Mouse (Mus musculus): ENCODE data around the gene Fcho2. TPM values are rescaled to one million over a fixed set of nuclear protein-coding genes. Genes with fewer than 3 reads are reported as not detected.

Fcho2 gene
- polyA plus RNA-seq, 1 experiment, result 157 TPM

- H3K4me3 ChIP-seq (ENCODE audit: insufficient read depth, low read length), result no peak overlapping the region
- TF ChIP-seq CTCF (IDR thresholded peaks at IDR 0.05; ENCODE audit: low read depth, low read length), result no peak
- TF ChIP-seq POLR2A (IDR thresholded peaks at IDR 0.05; ENCODE audit: borderline replicate concordance, low read depth, low read length), result no peak
Observed at GRCm38 (mm10) chr13:98700661-98701308, 114.5 kb downstream of the Fcho2 start.

GRCm38 (mm10) chr13:98699982-98700540, 115.2 kb downstream of the Fcho2 start:
- no peak overlapping the region for H3K4me3 ChIP-seq (ENCODE audit: insufficient read depth, low read length)
- no peak overlapping the region for H3K27ac ChIP-seq (ENCODE audit: insufficient read depth, low read depth, low read length)
- H3K4me1 ChIP-seq (ENCODE audit: control insufficient read depth, insufficient read depth, low read length), result no peaks in the 10 kb centered on the region
- TF ChIP-seq POLR2A (IDR thresholded peaks at IDR 0.05; ENCODE audit: borderline replicate concordance, low read depth, low read length) (no peak), CTCF (IDR thresholded peaks at IDR 0.05; ENCODE audit: low read depth, low read length) (no peak)

More at GRCm38 (mm10) chr13:98700661-98701308, 114.5 kb downstream of the Fcho2 start:
- Histone ChIP-seq H3K27ac (ENCODE audit: insufficient read depth, low read depth, low read length) (no peak overlapping the region), H3K4me1 (ENCODE audit: control insufficient read depth, insufficient read depth, low read length) (no peaks in the 10 kb centered on the region)

DNA sequence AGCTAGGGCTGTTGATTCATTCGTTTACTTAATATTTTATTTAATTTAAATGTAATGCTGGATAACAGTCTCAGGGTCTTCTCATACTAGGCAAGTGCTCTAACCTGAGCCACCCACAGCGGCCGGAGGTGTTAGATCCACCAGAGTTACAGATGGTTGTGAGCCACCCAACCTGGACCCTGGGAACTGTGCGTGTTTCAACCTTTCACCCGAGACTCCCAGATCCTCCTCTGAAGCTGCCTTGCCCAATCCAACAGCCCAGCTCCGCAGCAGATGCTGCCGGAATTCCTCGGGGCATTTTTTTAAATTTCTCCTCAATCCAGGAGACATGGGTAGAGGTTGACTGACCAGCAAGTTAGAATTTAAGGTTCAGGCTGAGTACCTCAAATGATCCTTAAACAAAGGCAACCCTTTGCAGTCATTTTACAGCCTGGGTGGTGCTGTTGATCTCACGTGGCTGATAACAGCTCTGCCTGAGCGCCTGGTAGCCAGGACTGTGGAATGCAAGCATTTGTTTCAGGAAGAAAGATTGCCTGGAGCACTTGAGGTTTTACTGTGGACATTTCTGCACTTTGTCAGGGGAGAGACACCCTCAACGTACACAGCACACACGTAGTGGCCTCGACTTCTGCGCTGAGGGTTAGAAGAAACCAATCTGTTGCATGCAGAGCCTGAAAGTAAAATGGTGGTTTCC, 116.1 kb downstream of the Fcho2 start:
- Histone ChIP-seq H3K27ac (ENCODE audit: insufficient read depth, low read depth, low read length) (no peak overlapping the region), H3K4me1 (ENCODE audit: control insufficient read depth, insufficient read depth, low read length) (no peaks in the 10 kb centered on the region), H3K4me3 (ENCODE audit: insufficient read depth, low read length) (no peak overlapping the region)
- no peak for TF ChIP-seq CTCF (IDR thresholded peaks at IDR 0.05; ENCODE audit: low read depth, low read length)
- TF ChIP-seq POLR2A (IDR thresholded peaks at IDR 0.05; ENCODE audit: borderline replicate concordance, low read depth, low read length), result no peak

DNA sequence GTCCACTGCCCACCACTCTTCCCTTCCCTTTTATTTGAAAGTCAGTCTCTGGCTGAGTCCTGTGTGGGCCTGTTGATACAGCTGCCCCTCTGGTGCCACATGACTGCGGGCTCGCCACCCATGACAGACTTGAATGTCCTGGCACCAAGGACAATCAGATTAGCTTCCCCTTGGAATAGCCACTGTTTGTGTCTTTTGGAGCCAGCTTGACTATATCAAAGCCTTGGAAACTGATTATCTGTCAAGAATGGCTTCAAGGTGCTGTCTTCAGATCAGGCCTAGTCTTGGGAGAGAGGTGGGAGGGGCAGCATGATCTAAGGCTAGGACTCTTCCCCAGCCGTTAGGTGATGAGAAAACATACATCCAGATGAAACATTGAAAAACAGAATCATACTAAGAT, 118.5 kb downstream of the Fcho2 start:
- Histone ChIP-seq H3K4me1 (ENCODE audit: control insufficient read depth, insufficient read depth, low read length) (peaks cover 17% of the 10 kb centered on the region), H3K27ac (ENCODE audit: insufficient read depth, low read depth, low read length) (no peak overlapping the region), H3K4me3 (ENCODE audit: insufficient read depth, low read length) (no peak overlapping the region)
- TF ChIP-seq CTCF (IDR thresholded peaks at IDR 0.05; ENCODE audit: low read depth, low read length), result no peak
- no peak for TF ChIP-seq POLR2A (IDR thresholded peaks at IDR 0.05; ENCODE audit: borderline replicate concordance, low read depth, low read length)

- no peak for TF ChIP-seq CTCF (IDR thresholded peaks at IDR 0.05; ENCODE audit: low read depth, low read length)
- no peak for TF ChIP-seq POLR2A (IDR thresholded peaks at IDR 0.05; ENCODE audit: borderline replicate concordance, low read depth, low read length)
- H3K4me1 ChIP-seq (ENCODE audit: control insufficient read depth, insufficient read depth, low read length), result peaks cover 19% of the 10 kb centered on the region
- no peak overlapping the region for H3K4me3 ChIP-seq (ENCODE audit: insufficient read depth, low read length)
- no peak overlapping the region for H3K27ac ChIP-seq (ENCODE audit: insufficient read depth, low read depth, low read length)
Observed at GRCm38 (mm10) chr13:98695546-98695945, 119.7 kb downstream of the Fcho2 start.

DNA sequence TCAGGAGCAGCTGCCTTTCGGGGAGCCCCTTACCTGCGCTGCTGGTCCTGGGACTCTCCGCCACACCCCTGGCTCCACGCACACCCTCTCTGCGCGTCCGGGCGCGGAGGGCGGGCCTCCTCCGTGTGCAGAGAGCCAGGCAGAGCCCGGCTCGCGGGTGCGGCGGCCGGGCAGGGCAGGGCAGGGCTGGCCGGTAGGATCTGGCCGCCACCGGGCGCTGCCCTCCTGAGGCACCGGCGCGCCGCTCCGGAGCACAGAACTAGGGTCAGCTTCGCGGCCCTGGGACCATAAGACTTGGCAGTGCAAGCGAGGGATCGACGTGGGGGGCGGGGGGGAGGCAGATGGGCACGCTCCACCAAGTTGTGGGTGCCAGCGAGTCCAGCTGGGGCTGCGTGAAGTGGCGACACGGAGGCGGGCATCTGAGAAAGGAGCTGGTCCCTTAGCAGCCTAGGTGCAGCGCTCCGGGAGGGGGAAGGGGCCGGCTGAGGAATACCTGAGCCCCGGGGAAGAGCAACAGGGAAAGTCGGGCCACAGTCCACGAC, 120.4 kb downstream of the Fcho2 start, which contains the start of gene Tmem171:
Gene Tmem171 (minus strand): TSS at position 62 of the 542 bp plus-strand sequence.
- Histone ChIP-seq H3K4me3 (ENCODE audit: insufficient read depth, low read length) (no peak within 1 kb of the TSS), H3K4me1 (ENCODE audit: control insufficient read depth, insufficient read depth, low read length) (peaks cover 19% of the 10 kb centered on the region), H3K27ac (ENCODE audit: insufficient read depth, low read depth, low read length) (peak within 1 kb of the TSS; percentile 87; the same call in 1 of the 2 replicates)
- TF ChIP-seq CTCF (IDR thresholded peaks at IDR 0.05; ENCODE audit: low read depth, low read length) (no peak), POLR2A (IDR thresholded peaks at IDR 0.05; ENCODE audit: borderline replicate concordance, low read depth, low read length) (no peak)

GRCm38 (mm10) chr13:98693316-98693715, 121.9 kb downstream of the Fcho2 start:
- TF ChIP-seq POLR2A (IDR thresholded peaks at IDR 0.05; ENCODE audit: borderline replicate concordance, low read depth, low read length) (no peak), CTCF (IDR thresholded peaks at IDR 0.05; ENCODE audit: low read depth, low read length) (no peak)
- H3K4me1 ChIP-seq (ENCODE audit: control insufficient read depth, insufficient read depth, low read length), result peaks cover 23% of the 10 kb centered on the region
- H3K4me3 ChIP-seq (ENCODE audit: insufficient read depth, low read length), result peak overlapping the region; percentile 43
- peak overlapping the region; percentile 87 for H3K27ac ChIP-seq (ENCODE audit: insufficient read depth, low read depth, low read length)

DNA sequence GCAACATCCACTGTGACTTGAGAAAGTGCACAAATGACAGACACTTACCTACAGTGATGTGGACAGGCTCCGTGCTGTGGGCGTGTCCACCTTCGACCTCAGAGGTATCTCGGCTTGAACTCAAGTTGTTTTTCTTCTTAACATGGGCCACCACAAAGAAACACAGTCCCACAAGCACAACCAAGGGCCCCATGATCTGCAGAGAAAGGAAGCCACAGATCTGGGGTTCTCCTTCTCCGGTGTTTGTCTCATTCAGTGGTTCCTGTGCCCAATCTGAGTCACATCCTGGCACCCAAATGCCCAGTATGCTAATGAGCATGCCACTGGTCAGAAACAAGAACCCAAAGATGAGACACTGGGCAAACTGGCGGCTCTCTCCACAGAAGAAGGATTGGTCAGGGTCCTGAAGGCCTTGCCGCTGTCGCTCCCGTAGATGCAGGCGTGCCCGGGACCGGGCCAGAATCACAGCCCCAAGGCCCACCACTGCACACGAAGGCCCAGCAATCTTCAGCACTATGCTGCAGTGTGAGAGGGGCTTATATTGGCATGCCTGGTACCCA, 123.2 kb downstream of the Fcho2 start:
- TF ChIP-seq POLR2A (IDR thresholded peaks at IDR 0.05; ENCODE audit: borderline replicate concordance, low read depth, low read length) (no peak), CTCF (IDR thresholded peaks at IDR 0.05; ENCODE audit: low read depth, low read length) (no peak)
- Histone ChIP-seq H3K4me3 (ENCODE audit: insufficient read depth, low read length) (peak overlapping the region; percentile 38), H3K4me1 (ENCODE audit: control insufficient read depth, insufficient read depth, low read length) (peaks cover 23% of the 10 kb centered on the region), H3K27ac (ENCODE audit: insufficient read depth, low read depth, low read length) (peak overlapping the region; percentile 87)

DNA sequence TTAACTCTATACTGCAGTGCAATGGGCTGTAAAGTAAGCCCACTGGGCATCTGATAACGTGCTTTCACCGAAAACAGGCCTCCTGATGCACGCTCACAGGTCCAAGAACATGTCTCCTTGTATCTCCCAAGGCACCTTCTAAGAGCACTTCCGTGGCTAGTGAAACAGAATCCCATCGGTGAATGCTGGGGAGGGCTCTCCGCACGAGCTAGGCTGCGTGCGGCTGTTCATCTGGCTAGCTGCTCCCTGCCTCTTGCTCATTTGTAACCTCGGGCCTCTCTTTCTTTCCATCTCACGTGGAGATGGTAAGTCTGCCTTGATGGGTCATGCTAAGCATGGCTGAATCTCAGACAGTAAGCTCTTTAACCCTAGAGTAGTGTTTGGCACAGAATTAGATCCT, 124.4 kb downstream of the Fcho2 start:
- TF ChIP-seq CTCF (IDR thresholded peaks at IDR 0.05; ENCODE audit: low read depth, low read length) (no peak), POLR2A (IDR thresholded peaks at IDR 0.05; ENCODE audit: borderline replicate concordance, low read depth, low read length) (no peak)
- H3K4me3 ChIP-seq (ENCODE audit: insufficient read depth, low read length), result no peak overlapping the region
- peaks cover 23% of the 10 kb centered on the region for H3K4me1 ChIP-seq (ENCODE audit: control insufficient read depth, insufficient read depth, low read length)
- no peak overlapping the region for H3K27ac ChIP-seq (ENCODE audit: insufficient read depth, low read depth, low read length)

All from bone marrow macrophage, adult 2 months (primary cell).